Mouse (Mus musculus) urinary bladder, postnatal 4 days (tissue): ENCODE results near the gene Ormdl3.
"Not testable (repeated sequence)": the region's sequence is repeated elsewhere in the genome, so short reads cannot be mapped to it uniquely, and the experiment has no call there.

Experiments used
- DNase-seq, 2 experiments: peaks; one replicate each; pipeline ENCODE4 v3.0.0; 2021 to 2022; ENCODE audit warnings: low spot score in 2 of 2

Ormdl3 gene

DNA sequence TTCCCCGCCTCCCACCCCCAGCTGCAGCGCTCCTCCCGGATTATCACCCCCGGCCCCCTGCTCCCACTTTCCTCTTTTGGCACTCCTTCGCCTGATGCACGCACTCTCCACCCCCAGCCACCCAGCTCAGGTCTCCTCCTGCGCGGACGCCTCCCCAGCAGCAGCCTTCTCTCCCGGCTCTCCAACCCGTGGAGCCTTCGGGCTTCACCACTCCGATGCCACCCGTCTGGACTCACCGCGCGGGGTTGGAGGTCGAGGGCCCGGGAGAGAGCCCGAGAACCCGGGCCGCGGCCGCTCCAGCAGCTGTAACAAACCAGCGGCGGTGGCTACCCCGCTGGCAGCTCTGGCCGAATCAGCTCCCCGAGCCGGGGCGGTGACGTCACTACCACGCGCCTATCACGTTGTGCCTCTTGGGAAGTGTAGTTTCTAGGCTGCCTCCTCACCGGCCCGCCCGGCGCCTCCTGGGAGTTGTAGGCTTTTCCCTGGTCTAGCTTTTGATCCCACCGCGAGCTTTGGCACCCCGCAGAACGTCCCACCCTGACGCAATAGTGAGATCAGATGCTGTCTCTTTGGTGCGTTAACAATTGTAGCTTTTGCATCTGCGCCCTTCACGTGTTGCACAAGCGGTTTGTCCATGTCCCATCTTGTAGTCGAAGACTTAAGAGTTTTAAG is at the start of gene Ormdl3:
Gene Ormdl3 (minus strand): TSS at position 477 of the 672 bp plus-strand sequence.
- peak; percentile 97 to 99 for DNase-seq

DNA sequence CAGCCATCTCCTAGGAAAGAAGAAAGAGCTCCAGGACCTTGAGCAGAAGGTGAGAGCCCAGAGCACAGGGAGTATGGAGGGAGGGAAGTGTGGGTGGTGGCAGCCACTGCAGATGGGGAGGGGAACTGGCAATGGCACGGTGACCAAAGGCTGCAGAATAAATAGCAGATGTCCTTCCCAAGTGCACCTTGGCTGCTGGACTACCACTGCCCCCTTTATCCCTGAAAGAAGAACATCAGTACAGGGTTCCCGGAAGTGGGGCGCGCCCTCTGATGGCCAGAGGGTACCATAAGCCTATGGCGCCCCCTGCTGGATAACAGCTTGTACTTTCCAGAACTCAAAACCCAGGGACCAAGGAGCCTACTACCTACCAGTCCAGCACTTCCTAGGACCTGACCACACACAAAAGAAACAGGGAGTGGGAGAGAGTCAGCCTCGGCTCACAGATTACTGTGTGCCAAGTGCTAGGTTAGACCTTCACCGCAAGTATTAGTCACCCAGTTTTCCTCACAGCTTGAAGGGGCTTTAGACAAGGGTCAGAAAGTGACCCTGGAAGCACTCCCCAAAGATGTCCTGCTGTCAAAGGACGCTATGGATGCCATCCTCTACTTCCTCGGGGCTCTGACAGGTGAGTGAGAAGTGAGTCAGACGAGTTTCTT is 48.3 kb upstream of the Ormdl3 start:
- DNase-seq = peak in 1 of 2 experiments; percentile 58

DNA sequence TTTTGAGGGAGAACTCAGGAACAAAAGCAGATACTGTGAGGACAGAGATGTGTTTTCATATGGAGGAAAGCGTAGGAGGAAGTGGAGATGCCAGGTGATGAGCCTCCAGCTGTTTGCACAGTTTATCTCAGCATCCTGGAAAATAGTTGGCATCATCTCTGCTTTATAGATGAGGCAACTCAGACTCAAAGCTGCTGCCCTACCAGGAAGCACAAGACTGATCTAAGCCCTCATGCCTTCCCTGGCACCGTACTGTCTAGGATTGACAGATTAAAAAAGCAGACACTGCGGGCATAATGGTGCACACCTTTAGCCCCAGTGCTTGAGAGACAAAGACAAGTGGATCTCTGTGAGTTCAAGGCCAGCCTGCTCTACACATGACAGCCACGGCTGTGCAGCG is 43.5 kb upstream of the Ormdl3 start:
- no peak for DNase-seq

DNA sequence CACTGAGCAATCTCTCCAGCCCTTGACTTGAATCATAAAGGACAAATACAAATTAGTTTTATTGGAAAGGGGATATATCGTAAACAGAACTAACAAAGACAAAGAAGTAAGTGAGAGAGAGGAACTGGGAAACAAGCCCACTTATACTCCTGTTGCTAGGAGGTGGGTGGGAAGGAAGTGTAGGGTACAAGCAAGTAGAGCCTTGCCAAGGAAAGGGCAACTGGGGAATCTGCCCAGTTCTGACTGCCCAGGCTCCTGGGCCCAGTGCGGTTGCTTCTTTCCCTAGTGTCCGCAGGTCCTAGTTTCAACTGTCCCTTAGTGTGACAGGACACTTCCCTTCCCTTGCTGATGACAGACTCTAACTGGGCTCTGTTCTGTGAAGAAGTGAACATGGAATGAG is 41.5 kb upstream of the Ormdl3 start:
- no peak for DNase-seq

DNA sequence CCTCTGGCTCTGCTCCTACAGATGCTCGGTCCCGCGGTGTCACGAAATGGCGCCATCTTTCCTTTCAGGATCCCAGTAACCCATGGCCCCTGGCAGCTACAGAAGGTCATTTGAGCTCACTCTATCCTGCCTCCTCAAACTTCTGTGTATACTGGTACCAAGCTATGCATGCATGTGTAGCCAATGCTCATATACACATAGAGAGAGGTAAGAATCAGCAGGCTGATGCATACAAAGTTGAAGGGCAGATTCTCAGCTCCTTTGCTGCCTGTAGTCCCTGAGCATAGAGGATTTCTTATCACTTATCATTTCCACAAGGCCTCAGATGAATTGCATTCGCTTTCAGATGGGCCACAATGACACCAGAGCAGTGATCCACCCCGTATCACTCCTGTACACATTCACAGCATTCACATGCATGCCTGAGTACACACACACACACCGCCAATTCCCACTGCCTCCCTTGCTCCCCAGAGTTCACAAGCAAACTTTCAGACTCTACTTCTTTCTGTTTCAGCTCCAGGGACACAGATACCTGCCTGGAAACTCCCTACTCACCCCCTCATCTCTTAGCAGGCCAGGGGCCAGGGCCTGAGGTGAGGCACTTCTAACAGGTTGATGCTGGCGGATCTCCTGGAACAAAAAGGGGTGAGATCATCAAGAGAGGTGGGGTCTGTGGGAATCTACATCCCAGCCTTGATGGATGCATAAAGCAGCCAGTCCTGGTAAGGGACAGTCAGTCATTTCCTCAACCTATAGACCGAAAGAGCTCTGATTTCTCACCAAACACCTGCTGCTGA is 38.6 kb upstream of the Ormdl3 start, which contains the start of the genes Gm12355 and Gsdma3:
Gene Gm12355 (minus strand): TSS at position 51 of the 800 bp plus-strand sequence.
Gene Gsdma3 (plus strand): TSS at position 750 of the 800 bp plus-strand sequence.
- peak in 1 of 2 experiments; percentile 29 for DNase-seq

DNA sequence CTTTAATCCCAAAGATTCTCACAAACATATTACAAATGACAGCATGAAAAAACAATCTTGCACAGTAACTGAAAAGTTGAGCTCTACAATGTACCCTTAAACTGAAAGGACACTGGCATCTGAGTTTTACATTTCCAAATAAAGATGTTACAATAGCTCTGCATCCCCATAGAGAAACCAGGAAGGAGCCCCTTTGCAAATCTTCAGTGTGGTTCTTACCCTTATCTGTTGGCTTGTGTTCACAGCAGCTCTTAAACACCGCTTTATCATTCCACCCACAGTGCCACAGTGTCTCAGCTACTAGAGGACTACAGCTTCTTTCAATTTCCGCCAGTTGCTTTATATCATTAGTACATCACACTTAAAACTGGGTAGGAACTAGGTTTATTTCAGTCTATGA is 37.2 kb upstream of the Ormdl3 start:
- not testable (repeated sequence) for DNase-seq

DNA sequence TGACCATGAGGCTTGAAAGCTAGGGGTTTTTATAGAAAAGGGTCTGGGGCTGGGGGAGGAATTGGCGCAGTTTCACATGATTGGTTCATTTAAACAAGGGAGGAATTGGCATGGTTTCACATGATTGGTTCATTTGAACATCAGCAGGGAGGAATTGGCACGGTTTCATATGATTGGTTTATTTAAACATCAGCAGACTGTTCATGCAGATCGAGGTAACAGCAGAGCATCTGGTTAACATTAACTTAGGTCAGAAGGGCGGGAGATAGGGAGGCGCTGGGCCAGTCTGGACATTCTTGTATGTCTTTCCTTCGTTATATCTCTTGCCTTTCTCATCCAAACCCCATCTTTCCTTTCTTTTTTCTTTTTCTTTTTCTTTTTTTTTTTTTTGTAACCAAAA is 36.8 kb upstream of the Ormdl3 start:
- not testable (repeated sequence) for DNase-seq

DNA sequence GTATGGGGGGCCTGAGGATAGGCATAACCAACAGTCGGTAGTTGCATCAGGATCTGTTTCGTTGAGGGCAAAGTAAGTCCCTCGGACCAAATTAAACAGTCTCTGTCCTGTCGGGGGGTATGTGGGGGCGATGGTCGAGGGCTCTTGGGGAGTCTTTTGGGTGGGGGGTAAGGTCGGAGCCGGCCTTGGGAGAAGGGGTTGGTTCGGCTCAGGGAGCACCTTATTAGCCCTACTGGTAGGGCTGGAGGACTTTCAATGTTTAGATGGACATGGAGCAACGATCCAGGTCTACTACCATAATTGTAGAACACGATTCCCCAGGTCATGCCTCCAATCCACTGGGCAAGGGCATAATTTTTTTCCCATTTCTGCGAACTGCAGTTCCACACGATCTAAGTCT is 33.6 kb upstream of the Ormdl3 start:
- no peak for DNase-seq

DNA sequence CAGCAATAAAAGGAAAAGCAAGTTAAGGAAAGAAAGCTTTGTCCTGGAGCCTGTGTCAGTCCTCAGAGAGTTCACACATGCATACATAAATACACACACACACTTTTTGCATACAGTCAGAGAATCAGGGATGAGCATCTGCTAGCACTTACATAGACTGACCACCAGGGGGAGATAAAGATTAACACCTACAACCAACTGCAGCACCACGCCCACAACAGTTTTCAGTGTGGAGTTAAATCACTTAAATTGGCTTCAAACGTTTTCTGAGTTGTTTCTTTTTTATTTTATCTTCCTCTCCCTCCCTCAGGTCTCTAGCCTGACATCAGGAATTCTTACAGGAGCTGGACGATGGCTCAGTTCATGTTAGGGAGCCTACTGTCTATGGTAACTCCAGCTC is 19.6 kb upstream of the Ormdl3 start:
- DNase-seq = no peak

DNA sequence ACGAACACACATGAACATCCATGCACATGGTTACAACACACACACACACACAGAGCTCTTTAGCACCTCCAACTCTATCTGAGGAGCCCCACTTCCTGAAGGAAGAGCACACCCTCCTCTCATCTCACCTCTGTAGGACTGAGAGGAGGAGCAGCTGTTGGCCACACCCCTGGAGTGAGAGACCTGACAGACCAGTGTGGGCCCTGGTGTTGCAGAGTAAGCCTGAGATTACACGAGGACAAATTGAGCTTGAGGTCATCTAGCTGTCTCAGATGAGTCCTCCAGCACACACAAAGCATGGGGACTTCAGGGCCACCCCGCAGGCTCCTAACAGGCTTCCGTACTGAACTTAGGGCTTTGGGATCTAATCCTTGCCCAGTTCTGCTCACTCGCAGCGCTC is 17.7 kb upstream of the Ormdl3 start:
- DNase-seq = not testable (repeated sequence)

DNA sequence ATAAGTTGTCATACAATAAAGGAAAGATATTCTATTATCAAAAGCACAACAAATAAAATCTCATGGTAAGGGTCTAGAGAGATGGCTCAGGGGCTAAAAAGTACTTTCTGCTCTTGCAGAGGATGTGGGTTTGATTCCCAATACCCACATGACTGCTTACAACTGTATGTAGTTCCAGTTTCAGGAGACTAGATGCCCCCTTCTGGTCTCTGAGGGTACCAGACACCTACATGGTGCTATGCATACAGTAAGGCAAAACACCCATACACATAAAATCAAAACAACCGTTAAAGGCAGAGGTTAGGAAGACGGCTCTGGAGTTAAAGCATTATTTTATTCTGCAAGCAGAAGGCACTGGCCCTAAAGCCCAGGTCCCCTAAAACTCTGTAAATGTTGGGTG is 16.8 kb upstream of the Ormdl3 start:
- DNase-seq = no peak

DNA sequence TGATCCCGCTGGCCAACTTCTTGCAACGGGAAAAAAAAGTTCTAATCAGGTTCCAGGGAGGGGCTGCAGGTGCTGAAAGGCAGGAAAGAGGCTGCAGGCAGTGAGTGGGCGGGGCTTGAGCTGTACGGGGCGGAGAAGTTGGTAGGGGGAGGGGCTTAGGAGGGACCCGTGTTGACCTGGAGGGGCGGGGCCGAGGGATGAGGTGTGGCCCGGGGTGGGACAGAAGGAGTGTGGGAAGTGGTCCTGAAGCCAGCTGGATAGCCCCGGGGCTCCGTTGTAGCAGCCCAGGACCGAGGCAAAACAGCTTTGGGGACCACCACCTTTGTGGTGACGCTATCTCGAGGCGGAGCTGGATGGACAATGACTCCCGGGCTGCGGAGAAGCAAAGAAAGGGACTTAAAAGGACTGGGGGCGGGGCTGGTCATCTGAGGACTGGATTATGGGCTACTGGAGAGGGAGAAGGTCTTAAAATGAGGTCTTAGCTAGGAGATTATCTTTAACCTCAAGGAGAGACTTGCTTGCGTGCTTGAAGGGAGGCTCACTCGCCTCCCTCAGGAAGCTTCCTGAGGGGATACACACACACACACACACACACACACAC is 15.0 kb upstream of the Ormdl3 start:
- peak in 1 of 2 experiments; percentile 18 for DNase-seq

DNA sequence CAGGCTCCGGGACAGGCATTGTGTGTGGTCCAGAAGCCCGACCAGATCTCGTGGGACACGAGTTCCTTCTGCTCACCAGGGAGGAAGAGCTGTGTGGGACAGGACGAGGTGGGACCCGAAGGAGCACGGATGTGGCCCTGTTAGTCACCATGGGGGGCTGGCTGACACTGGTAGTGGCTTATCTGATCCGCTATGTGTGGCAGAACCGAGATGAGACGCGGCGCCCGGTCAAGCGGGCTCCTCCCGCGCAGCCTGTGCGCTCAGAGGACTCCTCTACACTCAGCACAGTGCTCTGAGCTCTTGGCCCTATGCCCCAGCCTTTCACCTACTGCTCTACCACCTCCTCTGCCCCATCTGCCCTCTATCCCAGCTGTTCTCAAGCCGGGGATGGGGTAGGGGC is 12.1 kb upstream of the Ormdl3 start:
- no peak for DNase-seq

DNA sequence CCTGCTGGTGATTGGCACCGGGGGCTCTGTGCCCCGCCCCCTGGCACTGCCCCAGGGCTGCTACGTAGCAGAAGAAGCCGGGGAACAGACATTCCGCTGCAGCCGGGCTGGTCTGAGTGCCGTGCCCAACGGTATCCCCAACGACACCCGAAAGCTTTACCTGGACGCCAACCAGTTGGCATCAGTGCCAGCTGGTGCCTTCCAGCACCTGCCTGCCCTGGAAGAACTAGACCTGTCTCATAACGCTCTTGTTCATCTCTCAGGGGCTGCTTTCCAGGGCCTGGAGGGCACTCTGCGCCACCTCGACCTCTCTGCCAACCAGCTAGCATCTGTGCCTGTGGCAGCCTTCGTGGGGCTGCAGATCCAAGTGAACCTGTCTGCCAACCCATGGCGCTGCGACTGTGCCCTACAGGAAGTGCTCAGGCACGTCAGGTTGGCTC is 11.7 kb upstream of the Ormdl3 start:
- no peak for DNase-seq

DNA sequence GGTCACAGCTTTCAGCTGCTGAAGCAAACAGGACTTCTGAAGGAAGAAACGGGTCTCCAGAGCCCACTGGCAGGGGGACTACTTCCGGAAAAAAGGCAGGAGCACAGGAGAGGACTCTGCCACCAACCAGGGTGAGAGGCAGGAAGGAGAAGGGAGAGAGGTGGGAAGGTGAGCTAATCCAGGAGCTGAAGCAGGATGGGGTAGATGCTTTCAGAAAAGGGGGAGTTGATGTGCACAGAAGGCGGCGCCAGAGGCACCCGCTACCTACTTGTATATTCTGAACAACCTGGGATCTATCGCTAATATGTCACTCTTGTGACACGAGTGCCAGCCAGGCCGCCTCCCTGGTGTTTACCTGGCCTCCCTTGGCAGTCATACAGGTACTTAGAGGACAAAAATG is 10.8 kb upstream of the Ormdl3 start, which contains the start of gene Lrrc3c:
Gene Lrrc3c (plus strand): TSS at position 301 of the 400 bp plus-strand sequence.
- DNase-seq = no peak

DNA sequence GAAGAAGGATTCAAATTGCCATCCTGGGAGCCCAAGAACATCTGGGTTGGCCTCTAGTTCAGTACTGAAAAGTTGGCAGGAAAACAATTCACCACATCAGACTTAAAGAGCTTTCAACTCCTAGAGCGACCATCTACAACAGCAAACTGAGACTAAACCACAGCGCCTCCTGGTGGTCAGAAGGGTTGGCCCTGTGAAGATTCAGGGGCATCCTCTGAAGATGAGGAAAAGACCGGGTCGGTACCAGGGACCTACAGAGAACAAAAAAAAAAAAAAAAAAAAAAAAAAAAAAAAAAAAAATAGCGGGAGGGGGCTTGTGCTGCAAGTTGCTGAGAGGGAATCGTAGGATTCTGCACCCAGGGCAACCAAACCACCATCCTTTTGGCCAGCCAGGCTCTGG is 10.2 kb upstream of the Ormdl3 start:
- DNase-seq = no peak

DNA sequence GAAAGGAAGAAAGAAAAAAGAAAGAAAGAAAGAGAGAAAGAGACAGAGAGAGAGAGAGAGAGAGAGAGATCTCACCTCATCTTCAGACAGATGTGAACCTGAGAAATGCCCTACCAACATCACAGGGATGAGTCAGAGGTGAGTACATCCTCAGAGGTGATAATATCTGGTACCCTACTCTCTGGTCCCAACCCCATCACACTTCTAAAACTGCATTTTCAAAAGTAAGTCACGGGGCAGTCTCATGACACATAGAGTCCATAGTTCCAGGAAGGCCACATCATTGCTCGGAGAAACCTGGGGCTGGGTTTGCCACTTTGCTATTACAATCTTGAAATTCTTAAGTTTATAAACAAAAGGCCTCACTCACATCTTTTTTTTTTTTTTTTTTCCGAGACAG is 8.8 kb upstream of the Ormdl3 start:
- no peak for DNase-seq

DNA sequence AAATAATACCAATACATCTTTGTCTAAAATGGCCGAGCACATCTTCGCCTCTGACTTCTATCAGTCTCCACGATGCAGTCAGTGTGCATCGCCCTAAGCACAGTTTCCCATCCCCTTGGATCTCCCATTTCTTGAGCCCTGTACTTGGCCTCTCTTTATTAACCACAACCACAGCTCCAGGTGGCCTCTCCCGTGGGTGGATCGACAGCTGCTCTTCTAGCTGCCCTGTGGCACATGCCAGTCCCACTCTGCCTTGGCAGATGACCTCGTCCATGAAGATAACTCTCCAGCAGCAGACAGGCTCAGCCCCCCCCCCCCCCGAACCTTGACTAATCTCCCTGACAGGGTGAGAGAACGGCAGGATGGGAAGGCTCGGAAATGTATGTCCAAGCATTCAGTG is 8.3 kb upstream of the Ormdl3 start:
- no peak for DNase-seq

DNA sequence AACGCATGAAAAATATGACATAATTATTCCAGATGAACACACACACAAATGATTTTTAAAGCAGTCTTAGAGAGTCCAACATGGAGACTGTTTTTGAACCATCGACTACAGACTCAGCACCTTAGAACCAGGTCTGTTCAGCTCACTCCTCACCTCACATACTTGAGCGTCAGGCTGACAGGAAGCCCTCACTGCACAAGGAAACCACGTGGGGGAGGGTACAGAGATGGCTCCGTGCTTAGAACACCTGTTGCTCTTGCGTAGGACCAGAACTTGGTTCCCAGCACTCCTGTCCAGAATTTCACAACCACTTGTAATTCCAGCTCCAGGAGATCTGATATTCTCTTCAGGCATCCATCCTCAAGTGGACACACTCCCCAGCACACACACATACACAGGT is 7.9 kb upstream of the Ormdl3 start:
- DNase-seq = no peak

DNA sequence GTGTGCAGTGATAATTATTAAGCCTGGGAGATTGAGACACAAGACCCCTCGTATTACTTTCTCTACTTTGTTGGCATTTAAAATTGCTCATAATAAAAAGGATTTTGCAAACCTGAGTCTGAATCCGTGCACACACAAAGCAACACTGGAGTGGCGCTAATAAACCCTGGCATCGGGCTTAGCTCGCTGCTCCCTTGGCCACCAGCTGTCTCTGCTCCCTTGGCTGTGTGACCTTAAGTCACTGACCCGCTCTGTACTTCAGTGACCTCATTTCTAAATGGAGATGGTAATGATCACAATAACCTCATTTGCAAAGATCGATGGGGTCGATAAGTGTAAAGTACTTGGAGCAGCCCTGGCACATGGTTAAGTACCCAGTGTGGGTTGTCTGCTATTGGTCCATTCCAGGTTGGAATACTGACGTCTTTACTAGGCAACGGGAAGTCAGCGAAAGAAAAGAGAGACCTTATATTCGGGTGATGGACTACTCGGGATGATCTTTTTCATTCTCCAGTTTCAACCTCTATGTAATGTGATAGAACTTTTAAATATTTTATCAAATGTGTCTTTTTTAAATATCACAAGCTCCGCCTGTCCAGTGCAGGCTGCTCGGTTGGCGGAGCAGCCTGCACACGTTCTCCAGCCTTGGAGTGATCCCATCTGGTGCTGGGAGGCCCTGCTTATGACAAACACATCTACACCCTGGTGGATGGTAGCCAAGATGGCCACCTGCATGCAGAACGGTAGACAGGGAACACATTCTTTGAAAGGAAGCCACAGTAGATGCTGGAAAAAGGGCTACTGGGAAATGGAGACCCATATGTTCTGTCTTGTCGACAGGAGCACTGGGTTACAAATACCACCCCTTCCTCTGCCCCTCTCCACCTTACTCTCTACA is 3.6 kb upstream of the Ormdl3 start:
- DNase-seq = no peak

DNA sequence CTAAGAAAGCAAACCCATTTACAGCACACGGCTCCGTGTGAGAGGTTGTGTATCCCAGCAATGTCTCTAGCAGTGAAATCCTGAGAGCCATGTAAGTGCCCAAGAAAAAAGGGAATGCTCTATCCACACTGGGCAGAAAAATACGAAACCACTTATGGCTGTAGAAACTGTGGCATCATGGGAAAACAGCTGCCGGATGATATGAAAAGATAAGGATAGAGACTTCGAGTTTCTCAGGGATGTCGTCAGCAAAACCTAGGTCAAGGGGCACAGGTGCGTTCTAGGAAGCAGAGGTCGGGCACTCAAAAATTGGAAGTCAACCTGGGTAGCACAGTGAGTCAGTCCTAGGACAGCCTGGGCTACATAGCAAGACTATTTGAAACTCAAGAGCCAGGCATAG is 2.1 kb upstream of the Ormdl3 start:
- no peak for DNase-seq
